Mouse (Mus musculus): ENCODE measurements around the gene H2al1j.

DNA sequence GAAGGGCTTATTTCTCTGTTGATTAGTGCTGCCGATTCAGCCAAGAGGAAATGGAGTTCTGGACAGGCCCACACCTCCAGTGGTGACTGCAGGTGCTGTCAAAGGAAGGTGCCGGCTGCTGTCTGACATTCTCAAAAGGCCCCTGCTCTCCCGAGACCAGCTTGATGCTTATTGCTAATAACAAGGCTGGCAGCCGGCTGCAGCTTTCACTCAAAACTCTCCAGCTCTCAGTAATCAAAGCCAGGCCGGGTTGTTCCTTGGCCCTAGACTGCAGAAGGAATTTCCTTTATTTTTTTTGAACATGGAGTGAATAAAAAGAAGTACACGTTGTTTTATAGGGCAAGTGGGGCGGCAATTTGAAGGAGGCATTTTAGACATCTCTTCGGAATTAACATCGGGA, 18.1 kb downstream of the H2al1j start:
- TF ChIP-seq POLR2A (IDR thresholded peaks at IDR 0.05; ENCODE audit: extremely low read depth, insufficient read depth, low read length) (no peak), CTCF (IDR thresholded peaks at IDR 0.05; ENCODE audit: low read depth, low read length) (no peak)

Data from liver, adult 2 months (tissue).